Mouse (Mus musculus): ENCODE measurements around the gene Fubp1.

DNA sequence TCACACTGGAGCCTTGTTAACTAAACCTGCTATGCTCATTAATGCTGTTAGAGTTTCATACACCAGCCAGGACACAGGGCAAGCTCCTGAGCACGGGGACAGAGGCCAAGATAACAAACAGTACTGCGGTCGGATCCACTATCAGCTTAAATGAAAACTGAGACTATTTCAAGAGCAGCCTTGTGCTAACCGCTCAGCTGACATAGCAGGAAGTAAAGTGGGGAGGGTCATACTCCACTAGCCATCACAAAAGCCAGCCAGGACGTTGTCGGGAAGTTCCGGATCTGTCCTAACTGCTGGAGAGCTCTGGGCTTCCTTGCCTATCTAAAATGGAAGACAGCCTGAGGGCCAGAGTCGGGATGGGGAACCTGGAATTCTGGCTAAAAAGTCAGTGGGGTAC is 51.7 kb downstream of the Fubp1 start:
- TF ChIP-seq CTCF (IDR thresholded peaks at IDR 0.05; ENCODE audit: low read depth, low read length): no peak
- no peak for TF ChIP-seq POLR2A (IDR thresholded peaks at IDR 0.05; ENCODE audit: insufficient read depth, low read length)
- TF ChIP-seq EP300 (IDR thresholded peaks at IDR 0.05; ENCODE audit: insufficient read depth, low read depth, low read length): no peak

Data from ES-Bruce4 (cell line).